Mouse (Mus musculus) C2C12 (cell line): ENCODE results near the gene Fam89b.

Experiments used
- CEBPB ChIP-seq: IDR thresholded peaks from one replicate; pipeline ENCODE4 v1.6.1; 2011; ENCODE audit warnings: low read depth, mild to moderate bottlenecking, control low read depth, moderate library complexity
- CTCF ChIP-seq: IDR thresholded peaks from one replicate; pipeline ENCODE4 v1.5.1; 2011; ENCODE audit not compliant: control insufficient read depth, insufficient read depth, insufficient read length
- FOSL1 ChIP-seq: IDR thresholded peaks from one replicate; pipeline ENCODE4 v1.8.0; 2011; ENCODE audit warnings: mild to moderate bottlenecking, low read length; ENCODE audit not compliant: poor library complexity, insufficient read depth, severe bottlenecking
- MAX ChIP-seq: IDR thresholded peaks from one replicate; pipeline ENCODE4 v1.6.1; 2011; ENCODE audit warnings: mild to moderate bottlenecking, control low read depth
- MYOG ChIP-seq: IDR thresholded peaks from one replicate; pipeline ENCODE4 v1.6.1; 2011; ENCODE audit not compliant: control insufficient read depth, insufficient read length; ENCODE audit errors: extremely low read depth
- USF1 ChIP-seq: IDR thresholded peaks from one replicate; pipeline ENCODE4 v1.6.1; 2011; ENCODE audit warnings: low read depth, mild to moderate bottlenecking, control low read depth, moderate library complexity

DNA sequence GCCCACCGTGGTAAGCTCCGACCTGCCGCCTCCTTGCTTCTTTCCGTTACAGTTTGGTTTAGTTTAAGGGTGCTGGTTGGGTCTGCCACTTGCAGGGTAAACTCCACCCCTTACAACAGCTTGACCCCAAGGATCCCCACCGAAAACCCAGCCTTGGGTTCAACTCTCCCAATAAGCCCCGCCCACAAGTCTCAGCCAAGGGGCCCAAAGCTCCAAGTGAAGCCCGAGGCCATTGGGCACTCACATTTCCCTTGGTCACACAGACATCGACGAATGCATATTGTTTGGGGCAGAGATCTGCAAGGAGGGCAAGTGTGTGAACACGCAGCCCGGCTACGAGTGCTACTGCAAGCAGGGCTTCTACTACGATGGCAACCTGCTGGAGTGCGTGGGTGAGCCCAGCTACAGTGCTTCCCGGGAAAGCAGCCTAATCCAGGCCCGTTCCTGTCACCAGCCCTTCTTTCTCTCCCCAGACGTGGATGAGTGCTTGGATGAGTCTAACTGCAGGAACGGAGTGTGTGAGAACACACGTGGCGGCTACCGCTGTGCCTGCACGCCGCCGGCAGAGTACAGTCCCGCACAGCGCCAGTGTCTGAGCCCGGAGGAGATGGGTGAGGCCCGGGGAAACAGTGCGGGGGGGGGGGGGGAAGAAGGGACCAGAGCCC, 27.0 kb upstream of the Fam89b start:
- no peak for TF ChIP-seq USF1
- no peak for TF ChIP-seq CTCF
- no peak for TF ChIP-seq MAX
- no peak for TF ChIP-seq MYOG
- TF ChIP-seq CEBPB = no peak
- no peak for TF ChIP-seq FOSL1
